8 mouse cellular contexts compared by ENCODE assay signal in genomic region chr12:69583270-69583629, GRCm38 (mm10). TPM values are rescaled to one million over a fixed set of nuclear protein-coding genes. Genes with fewer than 3 reads are reported as not detected.
DNase-seq lines count a peak whose midpoint lies in the region; ATAC-seq and TF ChIP-seq lines count a peak whose summit lies in the region.

No protein-coding gene starts in this region.

- peaks cover 2% of the 10 kb centered on the region for H3K4me1 ChIP-seq in heart, adult 2 months (ENCODE audit: control insufficient read depth, insufficient read depth, low read length)
- H3K4me1 ChIP-seq in thymus, adult 2 months (replicated peaks; ENCODE audit: control insufficient read depth, insufficient read depth, low read length), result no peaks in the 10 kb centered on the region
- H3K4me1 ChIP-seq in liver, embryonic 13.5 days (replicated peaks), result peaks cover 36% of the 10 kb centered on the region

- peak overlapping the region; percentile 90 for H3K4me2 ChIP-seq in liver, embryonic 13.5 days

- H3K27ac ChIP-seq in heart, adult 2 months, result peak overlapping the region; percentile 64
- H3K27ac ChIP-seq in thymus, adult 2 months (ENCODE audit: control insufficient read depth, insufficient read depth, low read length), result peak overlapping the region; percentile 59; the same call in 1 of the 2 replicates
- peak overlapping the region; percentile 73 for H3K27ac ChIP-seq in liver, embryonic 13.5 days

- intact Hi-C loops in heart, adult 2 months (cut with DNase I), result loop anchor here (5.0 kb wide), 2 partner anchors 99 to 114 kb away; partner anchors contain the start of gene Sos2
- intact Hi-C loops in left cerebral cortex, postnatal 25 days (cut with DNase I), result loop anchor here (2.0 to 5.0 kb wide), 4 partner anchors 99 to 210 kb away; partner anchors contain the start of genes Arf6, Gm9887 and Sos2

- TF ChIP-seq EP300 in heart, adult 2 months (IDR thresholded peaks at IDR 0.05; ENCODE audit: insufficient read depth, low read depth, low read length), result no peak

- TF ChIP-seq POLR2A in heart, adult 2 months (IDR thresholded peaks at IDR 0.05; ENCODE audit: insufficient read depth, low read depth, low read length), result no peak
- TF ChIP-seq POLR2A in thymus, adult 2 months (IDR thresholded peaks at IDR 0.05; ENCODE audit: control insufficient read depth, extremely low read depth, insufficient read depth, low read length, poor library complexity), result no peak

- TF ChIP-seq CTCF in heart, adult 2 months (IDR thresholded peaks at IDR 0.05), result no peak
- no peak for TF ChIP-seq CTCF in thymus, adult 2 months (IDR thresholded peaks at IDR 0.05; ENCODE audit: borderline replicate concordance, control insufficient read depth, extremely low read depth, insufficient read depth, low read length, poor library complexity)

- no peaks in the 10 kb centered on the region for H3K9me3 ChIP-seq in liver, embryonic 13.5 days (replicated peaks)

- no peaks in the 10 kb centered on the region for H3K79me2 ChIP-seq in heart, adult 2 months (replicated peaks; ENCODE audit: control insufficient read depth, insufficient read depth, low read length)

- peaks cover 3% of the 10 kb centered on the region; the same call in 1 of the 2 replicates for H3K36me3 ChIP-seq in heart, adult 2 months (ENCODE audit: control insufficient read depth, insufficient read depth, low read length)
- peaks cover 3% of the 10 kb centered on the region for H3K36me3 ChIP-seq in thymus, adult 2 months (ENCODE audit: control insufficient read depth, insufficient read depth, low read length)
- H3K36me3 ChIP-seq in liver, embryonic 13.5 days, result peaks cover 37% of the 10 kb centered on the region

- 37% methylated on average over 5 of the region's 5 CpGs for WGBS in heart, adult 2 months
- 52% methylated on average over 5 of the region's 5 CpGs for WGBS in thymus, adult 2 months
- WGBS in liver, embryonic 13.5 days (ENCODE audit: insufficient replicate concordance), result 43% methylated on average over 5 of the region's 5 CpGs

- peak; percentile 16; the same call in 1 of the 2 replicates for ATAC-seq in liver, embryonic 13.5 days (ENCODE audit: low read depth)

- peak overlapping the region; percentile 81 for H3K4me3 ChIP-seq in heart, adult 2 months
- H3K4me3 ChIP-seq in thymus, adult 2 months (ENCODE audit: control insufficient read depth, insufficient read depth, low read length), result no peak overlapping the region
- peak overlapping the region; percentile 80 for H3K4me3 ChIP-seq in liver, embryonic 13.5 days (replicated peaks)

- no peak for DNase-seq in heart, adult 2 months
- no peak for DNase-seq in heart, adult 8-10 months (ENCODE audit: low spot score)
- no peak for DNase-seq in thymus, adult 2 months
- DNase-seq in thymus, postnatal 10 days (ENCODE audit: low spot score in 2 of 2), result no peak
- DNase-seq in liver, embryonic 13.5 days, result no peak
- DNase-seq in left cerebral cortex, postnatal 25 days (ENCODE audit: low spot score in 2 of 2), result no peak
- no peak for DNase-seq in frontal cortex, postnatal 10 days (ENCODE audit: low spot score in 2 of 2)
- no peak for DNase-seq in adrenal gland, postnatal 10 days

- no peak overlapping the region; the same call in 1 of the 2 replicates for H3K9ac ChIP-seq in heart, adult 2 months (ENCODE audit: low read depth, low read length)
- peak overlapping the region; percentile 88 for H3K9ac ChIP-seq in liver, embryonic 13.5 days

- H3K27me3 ChIP-seq in heart, adult 2 months (ENCODE audit: control insufficient read depth, insufficient read depth, low read length), result no peaks in the 10 kb centered on the region
- no peaks in the 10 kb centered on the region for H3K27me3 ChIP-seq in thymus, adult 2 months (ENCODE audit: control insufficient read depth, insufficient read depth, low read length)
- H3K27me3 ChIP-seq in liver, embryonic 13.5 days, result no peaks in the 10 kb centered on the region

RNA-seq across cellular contexts. Expression of gene Vcpkmt, which starts 0.4 kb away (rescaled TPM):
- 1 to 10 TPM; 3.5 TPM for total RNA-seq in heart, adult 2 months (2021)
- 2.0 TPM in 2 replicates for polyA plus RNA-seq in heart, adult 2 months (2012; rRNA removed)
- 1 to 10 TPM; 2.7 to 3.7 (median 3.3) TPM for total RNA-seq in heart, adult 8-10 months (2022)
- 11.7 and 13.4 TPM in 2 replicates for polyA plus RNA-seq in thymus, adult 2 months (2012; rRNA removed)
- polyA plus RNA-seq in liver, embryonic 13.5 days (2015; fragmentation: Nextera tagmentation; extraction: Ambion mirVana), result 16.7 and 17.5 TPM in 2 replicates
- 10 to 100 TPM; 24.0 to 24.9 TPM for total RNA-seq in left cerebral cortex, postnatal 25 days (2021)
- total RNA-seq in adrenal gland, postnatal 10 days (2021), result 10 to 100 TPM; 10.7 to 10.8 TPM
